Mouse (Mus musculus) testis, adult 2 months (tissue): ENCODE data around the gene Hsh2d.

ENCODE experiments used
- CTCF ChIP-seq: fragments of 200-500 bp; IDR thresholded peaks from 2 replicates; pipeline ENCODE4 v1.5.1; 2012; ENCODE audit warnings: low read depth, mild to moderate bottlenecking, inconsistent platforms, low read length, moderate library complexity; ENCODE audit not compliant: control insufficient read depth, insufficient read depth, insufficient replicate concordance
- POLR2A ChIP-seq: fragments of 200-500 bp; IDR thresholded peaks from 2 replicates; pipeline ENCODE4 v1.6.1; 2012; ENCODE audit warnings: low read depth, mild to moderate bottlenecking, inconsistent platforms, low read length, moderate library complexity; ENCODE audit not compliant: control insufficient read depth

DNA sequence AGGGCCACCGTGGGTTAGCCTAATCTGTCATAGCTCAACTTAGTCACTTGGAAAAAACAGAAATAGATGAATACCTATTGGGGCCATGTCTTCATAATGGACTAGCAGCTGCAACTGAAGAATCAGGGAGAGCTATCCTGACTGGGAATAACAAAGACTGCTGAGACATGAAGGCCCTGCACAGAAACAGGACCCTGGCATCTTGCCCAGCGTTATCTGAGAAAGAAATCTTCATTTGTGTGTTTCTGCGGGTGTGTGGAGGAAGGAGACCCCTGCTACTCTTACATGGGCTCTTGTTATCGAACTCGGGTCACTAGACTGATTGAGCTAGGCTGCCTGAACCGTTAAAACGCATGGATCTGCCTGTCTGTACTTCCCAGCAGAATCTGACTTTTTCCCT is 51.5 kb downstream of the Hsh2d start:
- no peak for TF ChIP-seq CTCF
- no peak for TF ChIP-seq POLR2A
